Mouse (Mus musculus) c-Kit-negative CD71-positive TER-119-positive erythroid progenitor cells, embryonic 14.5 days (primary cell): ENCODE data around the gene Tcf15.

ENCODE experiments used
- DNase-seq: peaks from one replicate; pipeline ENCODE4 v3.0.0-alpha.2; 2013; ENCODE audit warnings: low read depth, low spot score

Gene Tcf15

GRCm38 (mm10) chr2:152169377-152169776, 26.0 kb downstream of the Tcf15 start:
- no peak for DNase-seq

DNA sequence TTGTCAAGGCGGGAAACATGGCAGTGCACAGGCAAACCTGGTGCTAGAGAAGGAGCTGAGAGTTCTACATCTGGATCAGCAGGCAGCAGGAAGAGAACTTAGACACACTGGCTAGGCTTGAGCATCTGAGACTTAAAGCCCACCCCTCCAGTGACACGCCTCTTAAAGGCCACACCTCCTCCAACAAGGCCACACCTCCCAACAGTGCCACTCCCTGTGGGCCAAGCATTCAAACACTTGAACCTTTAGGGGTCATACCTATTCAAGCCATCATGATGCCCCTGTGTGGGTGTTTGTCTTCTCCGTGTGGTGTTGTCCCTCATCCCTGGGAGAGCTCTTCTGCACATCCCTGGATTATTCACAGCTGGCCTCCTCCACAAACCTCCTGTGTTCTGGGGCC, 31.5 kb downstream of the Tcf15 start:
- DNase-seq, result no peak

- DNase-seq, result no peak
Measured at GRCm38 (mm10) chr2:152176659-152177058, 33.3 kb downstream of the Tcf15 start.

DNA sequence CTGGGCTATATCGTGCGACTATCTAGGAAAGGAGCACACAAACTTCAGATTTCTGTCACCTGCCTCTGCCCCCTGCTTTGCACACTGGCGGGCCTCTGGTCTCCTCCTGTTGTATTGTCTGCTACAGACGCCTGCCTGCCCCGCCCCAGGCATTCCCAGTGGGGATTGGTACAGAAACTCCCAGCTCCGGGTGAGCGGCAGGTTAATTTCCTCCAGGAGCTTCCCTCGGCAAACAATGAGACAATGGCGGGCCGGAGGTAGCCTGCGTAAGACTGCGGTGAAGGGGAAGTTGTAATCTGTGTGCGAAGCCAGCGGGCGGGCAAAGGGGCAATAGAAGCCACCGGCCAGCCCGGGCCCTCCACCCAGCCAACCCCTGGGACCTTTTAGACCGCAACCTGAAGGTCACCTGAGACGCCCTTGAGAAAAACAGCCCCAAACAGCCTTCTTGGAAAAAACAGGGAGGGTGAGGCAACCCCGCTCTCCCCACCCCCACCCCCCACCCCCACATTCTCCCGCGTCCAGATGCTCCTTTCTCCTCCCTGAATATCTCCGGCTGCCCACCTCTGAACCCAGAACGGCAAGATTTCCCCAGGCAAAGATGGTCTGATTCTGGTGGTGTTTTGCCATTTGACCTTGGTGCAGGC, 33.9 kb downstream of the Tcf15 start:
- no peak for DNase-seq

- no peak for DNase-seq
Measured at GRCm38 (mm10) chr2:152177806-152178170, 34.4 kb downstream of the Tcf15 start.

DNA sequence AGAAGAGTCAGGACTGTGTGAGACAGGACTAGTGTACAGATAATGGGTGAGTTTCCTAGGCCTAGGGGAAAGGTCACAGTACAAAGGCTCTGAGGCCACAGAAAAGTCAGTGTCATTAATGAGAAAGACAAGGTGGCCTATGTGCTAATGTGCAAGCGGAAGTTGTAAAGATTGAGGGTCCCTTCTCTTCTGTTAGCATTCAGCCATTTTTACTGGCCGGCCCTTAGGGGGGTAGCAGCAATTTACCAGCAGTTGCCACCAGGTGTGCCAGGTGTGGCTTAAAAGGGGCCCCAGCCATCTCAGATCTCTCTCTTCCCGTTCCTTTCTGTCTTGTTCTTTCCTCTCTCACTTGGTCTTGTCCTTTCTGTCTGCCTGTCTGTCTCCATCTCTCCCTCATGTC, 35.0 kb downstream of the Tcf15 start:
- no peak for DNase-seq

DNA sequence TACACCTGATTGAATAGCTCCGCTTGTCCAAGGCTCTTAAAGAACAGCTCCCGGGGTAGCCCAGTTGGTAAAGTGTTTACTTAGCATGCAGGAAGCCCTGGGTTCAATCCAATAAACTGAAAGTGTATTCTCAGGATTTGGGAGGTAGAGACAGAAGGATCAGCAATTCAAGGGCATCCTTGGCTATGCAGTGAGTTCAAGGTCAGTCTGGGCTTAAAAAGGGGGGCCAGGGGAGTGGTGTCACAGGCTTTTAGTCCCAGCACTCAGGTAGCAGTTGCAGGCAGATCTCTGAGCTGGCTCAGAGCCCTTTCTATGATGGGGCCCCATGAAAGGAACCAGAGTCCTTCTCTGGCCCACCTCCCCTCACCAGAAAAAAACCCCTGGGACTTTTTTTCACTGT, 35.9 kb downstream of the Tcf15 start:
- no peak for DNase-seq

- no peak for DNase-seq
Measured at GRCm38 (mm10) chr2:152180323-152180722, 37.0 kb downstream of the Tcf15 start.

DNA sequence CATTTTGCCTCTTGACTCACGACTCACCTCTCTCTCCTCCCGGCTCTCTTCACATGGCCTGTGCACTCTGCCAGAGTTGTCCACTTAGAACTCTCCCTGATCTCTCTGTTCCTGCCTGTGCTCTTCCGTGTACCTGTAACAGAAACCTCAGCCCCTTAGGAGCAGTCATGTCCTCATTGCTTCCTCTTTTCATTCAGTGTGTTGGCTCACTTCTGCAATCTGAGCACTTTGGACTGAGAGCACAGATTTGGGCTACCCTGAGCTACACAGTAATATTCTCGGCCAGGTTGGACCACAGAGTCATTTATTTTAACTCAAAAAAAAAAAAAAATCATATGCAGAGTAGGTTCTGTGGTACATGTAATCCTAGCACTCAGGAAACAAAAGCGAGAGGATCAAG, 43.8 kb downstream of the Tcf15 start:
- no peak for DNase-seq

- no peak for DNase-seq
Measured at GRCm38 (mm10) chr2:152189213-152189612, 45.9 kb downstream of the Tcf15 start.

DNA sequence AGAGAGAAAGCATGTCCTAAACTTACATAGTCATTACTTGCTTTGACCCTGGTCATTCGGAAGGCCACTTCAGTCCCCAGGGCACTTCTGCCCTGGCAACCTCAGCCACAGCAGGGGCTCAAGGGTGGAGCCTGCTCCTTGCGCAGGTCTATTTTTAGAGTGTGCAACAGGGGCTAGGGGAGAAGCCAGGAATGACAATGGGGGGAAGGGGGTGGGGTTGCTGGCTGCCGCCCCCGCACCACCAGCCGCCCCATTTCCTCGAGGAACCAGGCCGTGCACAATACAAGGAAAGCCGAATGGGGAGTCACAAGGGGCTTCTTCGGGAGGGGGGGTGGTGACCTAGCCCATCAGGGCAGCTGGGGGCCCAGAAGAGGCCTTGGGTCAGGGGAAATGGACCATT, 46.3 kb downstream of the Tcf15 start:
- no peak for DNase-seq

DNA sequence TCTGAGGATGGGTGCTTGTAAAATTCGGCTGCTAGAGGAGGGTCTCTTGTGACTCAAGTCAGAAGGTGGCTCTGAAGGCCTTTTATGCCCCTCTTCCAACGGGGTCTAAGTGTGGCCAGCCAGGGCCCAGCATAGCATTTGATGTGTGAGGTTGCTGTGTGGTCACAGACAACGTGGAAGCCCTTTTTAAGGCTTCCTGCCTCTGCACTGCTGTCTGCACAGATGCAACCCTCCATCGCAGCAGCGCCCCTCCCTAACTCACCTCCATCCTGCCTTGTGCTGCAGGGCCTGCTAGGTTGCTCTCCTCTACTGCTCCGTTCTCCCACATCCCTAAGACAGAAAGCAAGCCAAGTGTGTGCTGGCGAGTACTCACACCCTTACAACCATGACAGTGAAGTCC, 46.8 kb downstream of the Tcf15 start:
- no peak for DNase-seq

GRCm38 (mm10) chr2:152192591-152193345, 49.4 kb downstream of the Tcf15 start:
- DNase-seq, result no peak

DNA sequence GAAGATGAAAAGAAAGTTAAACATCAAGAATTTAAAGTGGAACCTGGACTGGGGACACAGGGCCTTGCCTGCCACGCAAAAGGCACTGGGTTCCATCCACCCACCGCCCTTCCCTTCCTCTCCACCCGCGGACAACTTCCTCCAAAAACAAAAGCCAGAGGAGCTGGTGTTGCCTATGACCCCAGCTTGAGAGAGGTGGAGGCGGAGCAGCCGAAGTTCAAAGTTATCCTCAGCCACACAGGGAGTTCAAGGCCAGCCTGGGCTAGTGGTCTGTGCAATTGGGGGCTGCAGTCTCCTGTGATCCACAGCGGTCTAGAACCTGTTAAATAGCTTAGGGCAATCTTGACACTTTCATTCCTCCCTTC, 50.0 kb downstream of the Tcf15 start:
- no peak for DNase-seq

- DNase-seq, result no peak
Measured at GRCm38 (mm10) chr2:152194586-152194985, 51.2 kb downstream of the Tcf15 start.

DNA sequence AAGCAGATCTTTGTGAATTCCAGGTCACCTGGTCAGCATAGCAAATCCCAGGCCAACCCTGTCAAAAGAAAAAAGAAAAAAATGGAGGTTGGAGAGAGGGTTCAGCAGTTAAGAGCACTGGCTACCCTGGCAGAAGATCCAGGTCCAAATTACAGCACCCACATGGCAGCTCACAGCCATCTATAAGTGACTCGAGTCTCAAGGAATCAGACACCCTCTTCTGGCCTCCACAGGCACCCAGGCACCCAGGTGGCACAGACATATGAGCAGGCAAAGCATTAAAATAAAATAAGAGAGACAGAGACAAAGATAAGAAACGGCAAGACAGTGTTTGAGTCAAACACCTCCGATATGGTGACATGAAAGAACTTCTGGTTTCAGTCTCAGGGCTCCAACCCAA, 53.5 kb downstream of the Tcf15 start:
- DNase-seq, result no peak

DNA sequence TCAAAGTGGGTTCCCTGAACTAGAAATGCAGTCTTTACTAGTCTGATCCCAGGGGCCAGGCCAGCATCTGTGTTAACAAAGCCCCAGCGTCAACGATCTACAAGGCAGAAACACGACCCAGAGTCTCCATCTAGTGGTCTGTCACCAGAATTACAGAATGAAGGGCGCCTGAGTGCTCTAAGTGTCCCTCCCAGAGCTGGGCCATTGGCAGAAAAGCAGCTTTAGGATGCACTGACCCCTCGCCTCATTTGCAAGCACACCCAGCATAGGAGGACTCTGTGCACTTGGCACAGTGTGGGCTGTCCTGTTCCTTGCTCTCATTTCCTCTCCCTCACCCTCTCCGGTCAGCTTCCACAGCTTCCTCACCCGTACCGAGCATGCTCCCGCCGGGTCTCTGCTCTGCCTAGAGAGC, 53.9 kb downstream of the Tcf15 start:
- DNase-seq, result peak; percentile 56
